Mouse (Mus musculus): ENCODE data around the gene Tdgf1. TPM values are rescaled to one million over a fixed set of nuclear protein-coding genes. Genes with fewer than 3 reads are reported as not detected.

The Tdgf1 gene
- total RNA-seq, 2 experiments from 2014 or later: not detected

Small RNA genes lying within 50 kb of the gene (microRNA-seq; reads per million reads assigned to microRNA genes)
- 0 reads per million in 2 experiments for gene Gm24269

Other genes with a start within 250 kb of the Tdgf1 start
- gene Myl3, start 204.3 kb downstream of the Tdgf1 start, total RNA-seq (2021): 100 to 1,000 TPM; 358 to 691 TPM
- gene Pth1r, start 199.0 kb downstream of the Tdgf1 start, total RNA-seq (2021): 1 to 10 TPM; 2.7 to 4.3 TPM
- gene Prss42, start 148.0 kb downstream of the Tdgf1 start, total RNA-seq (2021): not detected
- not detected for gene Prss44, start 132.2 kb downstream of the Tdgf1 start, total RNA-seq (2021)
- not detected for gene Prss43, start 119.5 kb downstream of the Tdgf1 start, total RNA-seq (2021)
- not detected for gene Prss45, start 111.6 kb downstream of the Tdgf1 start, total RNA-seq (2021)
- gene Prss46, start 101.7 kb downstream of the Tdgf1 start, total RNA-seq (2021): not detected
- not detected for gene Prss50, start 88.2 kb downstream of the Tdgf1 start, total RNA-seq (2021)
- 1 to 10 TPM; 4.0 to 9.5 TPM for gene Als2cl, start 66.3 kb downstream of the Tdgf1 start, total RNA-seq (2021)
- under 1 TPM; 0.55 to 0.62 TPM for gene Tmie, start 66.0 kb downstream of the Tdgf1 start, total RNA-seq (2021)
- 1 to 10 TPM in 1 of 2 experiments, under 1 TPM in 1; 0.78 to 2.6 TPM for gene Fam240a, start 29.3 kb downstream of the Tdgf1 start, total RNA-seq (2021)
- 10 to 100 TPM; 23.7 to 24.1 TPM for gene Lrrc2, start 5.4 kb upstream of the Tdgf1 start, total RNA-seq (2021)
- gene Rtp3, start 44.4 kb upstream of the Tdgf1 start, total RNA-seq (2021): 1 to 10 TPM; 1.2 to 1.3 TPM
- gene Ltf, start 73.1 kb upstream of the Tdgf1 start, total RNA-seq (2021): under 1 TPM; 0.24 to 0.27 TPM
- 1 to 10 TPM; 3.5 to 3.6 TPM for gene Ccrl2, start 111.4 kb upstream of the Tdgf1 start, total RNA-seq (2021)
- gene Lrrfip2, start 171.4 kb upstream of the Tdgf1 start, total RNA-seq (2021): 10 to 100 TPM; 60.2 to 63.7 TPM

Data from gastrocnemius, postnatal 14 days (tissue).